Mouse (Mus musculus): Measurements from ENCODE around the gene Mthfsd. TPM values are rescaled to one million over a fixed set of nuclear protein-coding genes. Genes with fewer than 3 reads are reported as not detected.
"Not testable (repeated sequence)": the region's sequence is repeated elsewhere in the genome, so short reads cannot be mapped to it uniquely, and the experiment has no call there.

Gene Mthfsd
- 60.0 and 69.3 TPM in 2 replicates for polyA plus RNA-seq (2016; fragmentation: Nextera tagmentation; extraction: Ambion mirVana)

DNA sequence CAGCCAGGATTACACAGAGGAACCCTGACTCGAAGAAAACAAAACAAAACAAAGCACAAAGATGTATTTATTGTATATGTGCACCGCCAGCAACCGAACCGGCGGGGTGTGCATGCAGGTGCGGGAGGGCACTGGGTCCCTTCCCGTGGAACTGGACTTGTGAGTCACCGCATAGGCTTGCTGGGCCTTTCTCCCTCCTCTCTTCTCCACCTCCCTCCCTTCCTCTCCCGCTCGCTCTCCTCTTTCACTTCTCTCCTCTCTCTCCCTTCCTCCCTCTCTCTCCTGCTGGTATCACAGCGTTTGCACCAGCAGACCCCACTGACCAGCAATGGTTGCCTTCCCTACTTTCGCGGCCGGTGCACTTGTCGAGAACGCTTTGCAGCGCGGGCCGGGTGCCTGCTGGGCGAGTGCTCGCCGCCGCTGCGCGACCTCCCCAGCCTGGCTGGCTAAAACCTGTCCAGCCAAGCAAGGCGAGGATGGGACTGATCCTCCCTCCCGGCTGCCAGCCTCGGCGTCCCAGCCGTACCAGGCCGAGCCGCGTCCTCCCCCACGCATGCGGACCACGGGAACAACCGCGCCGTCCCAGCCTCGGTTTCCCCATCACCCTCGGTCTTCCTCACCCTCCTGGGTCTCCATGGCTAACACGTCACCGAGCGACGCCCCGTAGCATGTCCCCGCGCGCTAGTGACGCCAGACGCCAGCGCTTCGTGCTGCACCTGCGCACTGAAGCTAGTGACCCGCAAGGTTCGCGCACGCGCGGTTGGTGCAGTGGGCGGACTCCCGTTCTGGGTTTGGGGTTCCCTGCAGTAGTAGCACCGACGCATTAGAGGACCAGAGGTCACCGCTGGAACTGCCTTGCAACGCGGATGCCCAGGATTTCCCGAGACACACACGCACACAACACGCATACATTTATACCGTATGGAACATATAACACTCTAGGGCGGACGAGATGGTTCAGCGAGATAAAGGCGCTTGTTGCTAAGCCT lies at the start of gene Mthfsd:
Gene Mthfsd, minus strand, starts transcription at position 725 of the 989 bp plus-strand sequence.
- ATAC-seq (ENCODE audit: low FRiP score): peak; percentile 94
- Histone ChIP-seq H3K36me3 (peaks cover 23% of the 10 kb centered on the region), H3K9ac (peak within 1 kb of the TSS; percentile 91), H3K27ac (peak within 1 kb of the TSS; percentile 81), H3K9me3 (replicated peaks) (no peaks in the 10 kb centered on the region), H3K4me3 (peak within 1 kb of the TSS; percentile 90), H3K27me3 (peaks cover 31% of the 10 kb centered on the region), H3K4me1 (peaks cover 20% of the 10 kb centered on the region), H3K4me2 (replicated peaks) (peak within 1 kb of the TSS; percentile 93)
- WGBS: 1% methylated on average over 75 of the region's 75 CpGs

GRCm38 (mm10) chr8:121156990-121157491 lies 48.8 kb upstream of the Mthfsd start:
- Histone ChIP-seq H3K27ac (no peak overlapping the region), H3K9ac (no peak overlapping the region), H3K4me2 (replicated peaks) (no peak overlapping the region), H3K36me3 (no peaks in the 10 kb centered on the region), H3K27me3 (no peaks in the 10 kb centered on the region; the same call in none of the 2 replicates), H3K4me1 (no peaks in the 10 kb centered on the region), H3K4me3 (no peak overlapping the region), H3K9me3 (replicated peaks) (no peaks in the 10 kb centered on the region)
- no peak for ATAC-seq (ENCODE audit: low FRiP score)
- 88% methylated on average over 7 of the region's 7 CpGs for WGBS

DNA sequence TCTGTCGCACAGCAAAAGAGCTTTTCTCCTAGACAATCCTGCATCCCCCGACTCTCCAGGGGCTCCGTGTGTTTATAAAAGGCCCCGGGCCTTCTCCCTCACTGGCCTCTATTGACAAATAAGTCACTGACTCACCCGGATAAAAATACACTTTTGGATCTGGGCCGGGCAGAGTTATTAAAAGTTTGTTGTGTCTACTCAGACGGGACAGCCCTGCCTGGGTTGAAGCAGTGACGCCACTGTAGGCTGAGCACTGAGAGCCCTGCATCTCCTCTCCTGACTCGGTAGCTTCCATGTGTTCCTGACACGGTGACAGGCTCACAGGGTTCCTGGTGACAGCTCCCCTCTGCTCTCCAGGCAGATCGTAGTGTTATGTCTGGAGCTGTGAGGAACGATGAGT lies 44.2 kb upstream of the Mthfsd start:
- H3K9ac ChIP-seq: no peak overlapping the region
- no peak for ATAC-seq (ENCODE audit: low FRiP score)
- no peaks in the 10 kb centered on the region for H3K9me3 ChIP-seq (replicated peaks)
- H3K4me1 ChIP-seq: 0 out of 2 replicates have a peak, but pooled peaks cover 2% of the 10 kb centered on the region
- H3K4me3 ChIP-seq: no peak overlapping the region
- no peak overlapping the region for H3K4me2 ChIP-seq (replicated peaks)
- H3K27ac ChIP-seq: no peak overlapping the region
- peaks cover 12% of the 10 kb centered on the region for H3K27me3 ChIP-seq
- whole genome bisulfite sequencing: 60% methylated on average over 12 of the region's 12 CpGs
- H3K36me3 ChIP-seq: no peaks in the 10 kb centered on the region

DNA sequence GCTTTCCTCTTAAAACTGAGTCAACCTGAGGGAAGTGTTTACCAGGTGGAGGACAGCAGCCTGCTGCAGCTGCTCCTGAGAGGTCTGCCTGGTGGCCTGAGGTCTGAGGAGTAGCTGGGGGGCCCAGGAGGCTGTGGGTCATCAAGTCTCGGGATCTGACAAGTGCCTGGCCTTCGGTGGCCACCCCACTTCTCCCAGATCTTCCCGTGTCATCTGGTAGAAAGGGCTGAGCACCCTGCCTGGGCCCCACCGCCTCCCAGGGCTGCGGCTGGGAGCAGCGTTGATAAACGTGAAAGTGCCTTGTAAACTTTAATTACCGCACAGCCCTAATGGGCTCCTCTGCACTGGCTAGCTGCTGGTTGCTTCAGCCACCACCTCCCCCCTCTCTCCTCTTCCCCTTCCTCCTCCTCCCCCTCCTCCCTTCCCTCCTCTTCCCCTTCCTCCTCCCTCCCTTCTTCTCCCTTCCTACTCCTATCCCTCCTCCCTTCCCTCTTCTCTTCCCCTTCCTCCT lies 40.4 kb upstream of the Mthfsd start:
- Histone ChIP-seq H3K4me1 (0 out of 2 replicates have a peak, but pooled peaks cover 2% of the 10 kb centered on the region), H3K4me2 (replicated peaks) (no peak overlapping the region), H3K36me3 (no peaks in the 10 kb centered on the region), H3K9me3 (replicated peaks) (no peaks in the 10 kb centered on the region), H3K4me3 (no peak overlapping the region), H3K27ac (no peak overlapping the region), H3K27me3 (peaks cover 18% of the 10 kb centered on the region), H3K9ac (no peak overlapping the region)
- ATAC-seq (ENCODE audit: low FRiP score): no peak
- 39% methylated on average over 8 of the region's 8 CpGs for WGBS

GRCm38 (mm10) chr8:121145457-121146134 lies 37.4 kb upstream of the Mthfsd start:
- not testable (repeated sequence) for H3K9me3 ChIP-seq (replicated peaks); H3K4me1 ChIP-seq; ATAC-seq (ENCODE audit: low FRiP score); H3K27ac ChIP-seq; H3K9ac ChIP-seq; H3K4me3 ChIP-seq; H3K36me3 ChIP-seq; H3K4me2 ChIP-seq (replicated peaks)
- 82% methylated on average over 5 of the region's 6 CpGs for WGBS
- H3K27me3 ChIP-seq: peaks cover 21% of the 10 kb centered on the region

GRCm38 (mm10) chr8:121136856-121137255 lies 28.7 kb upstream of the Mthfsd start:
- peaks cover 13% of the 10 kb centered on the region; the same call in 1 of the 2 replicates for H3K9me3 ChIP-seq (replicated peaks)
- H3K4me2 ChIP-seq (replicated peaks): no peak overlapping the region
- H3K27me3 ChIP-seq: peaks cover 23% of the 10 kb centered on the region
- no peak overlapping the region for H3K4me3 ChIP-seq
- H3K36me3 ChIP-seq: no peaks in the 10 kb centered on the region
- no peak overlapping the region for H3K27ac ChIP-seq
- H3K4me1 ChIP-seq: no peaks in the 10 kb centered on the region
- WGBS: 90% methylated on average over 6 of the region's 6 CpGs
- no peak overlapping the region for H3K9ac ChIP-seq
- no peak for ATAC-seq (ENCODE audit: low FRiP score)

GRCm38 (mm10) chr8:121134512-121134911 lies 26.3 kb upstream of the Mthfsd start:
- no peak overlapping the region for H3K4me3 ChIP-seq
- peaks cover 42% of the 10 kb centered on the region for H3K27me3 ChIP-seq
- no peak overlapping the region for H3K9ac ChIP-seq
- WGBS: 88% methylated on average over 11 of the region's 11 CpGs
- no peaks in the 10 kb centered on the region for H3K36me3 ChIP-seq
- no peaks in the 10 kb centered on the region for H3K4me1 ChIP-seq
- no peak for ATAC-seq (ENCODE audit: low FRiP score)
- peaks cover 13% of the 10 kb centered on the region; the same call in 1 of the 2 replicates for H3K9me3 ChIP-seq (replicated peaks)
- H3K27ac ChIP-seq: no peak overlapping the region
- no peak overlapping the region for H3K4me2 ChIP-seq (replicated peaks)

DNA sequence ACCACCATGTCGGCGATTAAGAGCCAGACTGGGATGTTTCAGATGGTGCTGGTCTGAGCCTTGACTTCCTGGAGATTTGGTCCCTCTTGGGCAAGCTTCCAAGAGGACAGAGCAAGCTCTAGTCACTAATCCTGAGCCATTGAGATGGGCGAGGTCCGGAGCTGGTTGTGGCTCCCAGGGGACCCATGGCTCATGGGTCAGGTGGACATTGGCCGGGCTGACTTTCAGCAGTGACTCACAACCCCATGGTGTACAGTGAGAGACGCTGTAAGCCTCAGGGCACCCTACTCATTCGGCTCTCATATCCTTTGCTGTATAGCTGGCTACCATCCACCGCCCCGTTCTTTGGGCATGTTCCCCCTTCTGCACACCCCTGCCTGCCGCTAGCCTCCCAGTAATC lies 25.9 kb upstream of the Mthfsd start:
- 92% methylated on average over 10 of the region's 10 CpGs for WGBS
- H3K4me3 ChIP-seq: no peak overlapping the region
- peaks cover under 1% of the 10 kb centered on the region; the same call in 1 of the 2 replicates for H3K4me1 ChIP-seq
- no peak overlapping the region for H3K4me2 ChIP-seq (replicated peaks)
- H3K27ac ChIP-seq: no peak overlapping the region
- H3K27me3 ChIP-seq: peaks cover 46% of the 10 kb centered on the region
- H3K9ac ChIP-seq: no peak overlapping the region
- no peak for ATAC-seq (ENCODE audit: low FRiP score)
- no peaks in the 10 kb centered on the region for H3K36me3 ChIP-seq
- peaks cover 13% of the 10 kb centered on the region; the same call in 1 of the 2 replicates for H3K9me3 ChIP-seq (replicated peaks)

- WGBS: 61% methylated on average over 5 of the region's 5 CpGs
- Histone ChIP-seq H3K27ac (no peak overlapping the region), H3K4me3 (no peak overlapping the region), H3K36me3 (no peaks in the 10 kb centered on the region), H3K4me2 (replicated peaks) (no peak overlapping the region), H3K4me1 (peaks cover 11% of the 10 kb centered on the region), H3K9me3 (replicated peaks) (0 out of 2 replicates have a peak, but pooled peaks cover 8% of the 10 kb centered on the region), H3K9ac (no peak overlapping the region), H3K27me3 (peaks cover 57% of the 10 kb centered on the region)
- no peak for ATAC-seq (ENCODE audit: low FRiP score)
Measured at GRCm38 (mm10) chr8:121132961-121133513, 24.8 kb upstream of the Mthfsd start.

GRCm38 (mm10) chr8:121130522-121130921 lies 22.3 kb upstream of the Mthfsd start:
- no peak overlapping the region for H3K9ac ChIP-seq
- no peaks in the 10 kb centered on the region for H3K9me3 ChIP-seq (replicated peaks)
- H3K4me1 ChIP-seq: peaks cover 19% of the 10 kb centered on the region
- H3K4me2 ChIP-seq (replicated peaks): no peak overlapping the region
- 36% methylated on average over 5 of the region's 5 CpGs for WGBS
- no peak overlapping the region for H3K4me3 ChIP-seq
- ATAC-seq (ENCODE audit: low FRiP score): no peak
- peaks cover 82% of the 10 kb centered on the region for H3K27me3 ChIP-seq
- H3K27ac ChIP-seq: no peak overlapping the region
- H3K36me3 ChIP-seq: no peaks in the 10 kb centered on the region

DNA sequence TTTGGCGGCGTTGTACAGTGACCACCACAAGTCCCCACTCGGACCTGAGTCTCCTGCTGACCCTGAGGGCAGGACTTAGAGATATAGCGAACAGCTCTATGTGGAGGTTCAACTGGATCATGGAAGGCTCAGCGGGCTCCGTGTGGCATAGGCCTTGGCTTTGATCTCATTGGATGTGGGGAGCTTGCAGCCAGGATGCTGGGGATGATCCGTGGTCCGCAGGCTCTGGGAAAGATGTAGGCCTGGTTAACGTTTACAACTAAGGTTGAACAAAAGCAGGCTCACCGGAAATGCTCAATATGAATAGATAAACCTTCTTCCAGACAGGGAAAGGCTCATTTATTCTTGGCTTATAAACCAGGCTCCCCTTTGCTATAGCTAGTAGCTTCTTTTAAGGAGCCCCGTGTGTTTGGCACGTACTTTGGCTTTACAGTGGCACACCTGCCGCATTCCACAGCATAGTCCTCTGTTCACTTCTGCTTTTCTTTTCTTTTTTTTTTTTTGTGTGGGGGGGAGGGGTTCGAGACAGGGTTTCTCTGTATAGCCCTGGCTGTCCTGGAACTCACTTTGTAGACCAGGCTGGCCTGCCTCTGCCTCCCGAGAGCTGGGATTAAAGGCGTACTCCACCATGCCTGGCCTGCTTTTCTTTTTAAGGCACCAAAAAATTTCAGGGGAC lies 21.2 kb upstream of the Mthfsd start:
- H3K36me3 ChIP-seq: no peaks in the 10 kb centered on the region
- peaks cover 2% of the 10 kb centered on the region; the same call in 1 of the 2 replicates for H3K9me3 ChIP-seq (replicated peaks)
- H3K4me1 ChIP-seq: peaks cover 22% of the 10 kb centered on the region
- WGBS: 18% methylated on average over 16 of the region's 16 CpGs
- H3K27ac ChIP-seq: no peak overlapping the region
- H3K27me3 ChIP-seq: peaks cover 89% of the 10 kb centered on the region
- H3K4me2 ChIP-seq (replicated peaks): no peak overlapping the region
- no peak overlapping the region for H3K4me3 ChIP-seq
- no peak overlapping the region for H3K9ac ChIP-seq
- no peak for ATAC-seq (ENCODE audit: low FRiP score)
